Mouse (Mus musculus): Measurements from ENCODE around the gene Irx4. TPM values are rescaled to one million over a fixed set of nuclear protein-coding genes. Genes with fewer than 3 reads are reported as not detected.

Gene Irx4
- total RNA-seq (2017): not detected in 2 replicates

DNA sequence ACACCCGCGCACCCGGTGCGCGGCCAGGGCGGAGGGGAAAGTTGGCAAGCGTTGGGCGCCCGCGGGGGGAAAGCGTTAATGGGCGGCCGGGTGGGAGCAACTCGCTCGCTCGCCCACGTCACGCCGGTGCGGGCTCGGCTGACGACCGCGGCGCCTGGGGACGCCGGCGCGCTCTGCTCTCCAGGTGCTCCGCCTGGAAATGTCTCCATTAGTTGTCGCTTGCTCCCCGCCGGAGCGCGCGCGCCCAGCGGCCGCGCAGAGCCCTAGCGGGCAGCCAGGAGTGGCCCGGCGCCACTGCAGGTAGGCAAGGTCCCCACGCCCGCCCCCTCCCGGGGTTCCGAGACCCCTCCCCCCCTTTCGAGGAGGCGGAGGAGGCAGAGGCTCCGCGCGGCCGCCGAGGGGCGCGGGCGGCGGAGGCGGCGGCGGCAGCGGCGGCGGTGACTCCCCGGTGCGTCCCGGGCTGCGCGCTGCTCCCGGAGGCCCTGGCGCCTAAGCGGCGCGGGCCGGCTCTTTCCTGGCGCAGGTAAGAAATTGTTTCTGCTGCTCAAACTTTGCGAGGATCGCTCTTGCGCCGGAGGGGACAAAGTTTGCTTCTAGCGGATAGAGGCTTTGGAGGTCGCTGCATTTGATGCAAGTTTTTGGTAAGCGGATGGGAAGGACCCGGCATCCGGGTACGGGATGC is at the start of gene Irx4:
Irx4 (plus strand) TSS at position 126 of the 682 bp plus-strand sequence.
- ATAC-seq (replicated peaks in 1 of 2; ENCODE audit: insufficient read depth in 1 of 2, low FRiP score in 2 of 2, low TSS enrichment in 1 of 2, low read depth in 1 of 2, poor library complexity in 2 of 2, severe bottlenecking in 2 of 2): no peak

- ATAC-seq (replicated peaks in 1 of 2; ENCODE audit: insufficient read depth in 1 of 2, low FRiP score in 2 of 2, low TSS enrichment in 1 of 2, low read depth in 1 of 2, poor library complexity in 2 of 2, severe bottlenecking in 2 of 2): no peak
These were observed 46.0 kb upstream of the Irx4 start for GRCm38 (mm10) chr13:73214301-73214700.

DNA sequence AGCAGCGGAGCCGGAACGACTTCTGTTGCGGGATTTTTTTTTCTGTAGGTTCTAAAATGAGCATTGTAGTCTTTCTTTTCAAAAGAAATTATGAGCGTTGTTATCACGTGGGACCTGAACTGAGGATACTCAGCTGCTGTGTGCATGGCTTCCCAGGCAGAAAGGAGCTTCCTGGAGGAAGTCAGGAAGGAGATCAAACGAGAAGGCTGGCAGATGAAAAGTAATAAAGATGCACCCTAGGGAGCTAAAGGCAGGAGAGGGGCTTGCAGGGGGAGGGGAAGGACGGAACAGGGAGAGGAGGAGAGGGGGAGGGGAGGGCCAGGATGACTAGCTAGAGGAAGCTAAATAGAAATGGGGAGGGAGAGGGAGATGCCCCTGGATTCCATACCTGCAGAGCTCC is 23.8 kb upstream of the Irx4 start:
- ATAC-seq (replicated peaks in 1 of 2; ENCODE audit: insufficient read depth in 1 of 2, low FRiP score in 2 of 2, low TSS enrichment in 1 of 2, low read depth in 1 of 2, poor library complexity in 2 of 2, severe bottlenecking in 2 of 2): no peak

- no peak for ATAC-seq (replicated peaks in 1 of 2; ENCODE audit: insufficient read depth in 1 of 2, low FRiP score in 2 of 2, low TSS enrichment in 1 of 2, low read depth in 1 of 2, poor library complexity in 2 of 2, severe bottlenecking in 2 of 2)
These were observed 21.0 kb upstream of the Irx4 start for GRCm38 (mm10) chr13:73239191-73239746.

GRCm38 (mm10) chr13:73242556-73242955 is 17.7 kb upstream of the Irx4 start:
- no peak for ATAC-seq (replicated peaks in 1 of 2; ENCODE audit: insufficient read depth in 1 of 2, low FRiP score in 2 of 2, low TSS enrichment in 1 of 2, low read depth in 1 of 2, poor library complexity in 2 of 2, severe bottlenecking in 2 of 2)

GRCm38 (mm10) chr13:73246961-73247360 is 13.3 kb upstream of the Irx4 start:
- no peak for ATAC-seq (replicated peaks in 1 of 2; ENCODE audit: insufficient read depth in 1 of 2, low FRiP score in 2 of 2, low TSS enrichment in 1 of 2, low read depth in 1 of 2, poor library complexity in 2 of 2, severe bottlenecking in 2 of 2)

DNA sequence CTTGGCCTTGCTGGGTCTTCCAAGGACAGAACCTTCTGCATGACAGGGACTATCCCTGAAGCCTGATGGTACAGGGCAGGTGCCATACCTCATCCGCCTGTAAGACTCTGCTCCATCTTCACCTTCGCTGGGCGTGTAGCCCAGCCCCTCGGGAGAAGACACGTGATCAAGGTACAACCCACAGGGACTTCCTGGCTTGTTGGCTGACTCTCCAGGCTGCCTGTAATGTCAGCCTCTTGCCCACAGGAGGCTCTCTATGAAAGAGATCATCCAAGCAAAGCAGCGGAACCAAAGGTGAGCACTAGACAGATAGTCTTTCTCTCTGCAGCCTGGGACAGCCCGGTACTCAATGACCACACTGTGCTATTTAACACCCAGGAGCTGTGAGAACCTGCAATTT is 9.1 kb upstream of the Irx4 start:
- no peak for ATAC-seq (replicated peaks in 1 of 2; ENCODE audit: insufficient read depth in 1 of 2, low FRiP score in 2 of 2, low TSS enrichment in 1 of 2, low read depth in 1 of 2, poor library complexity in 2 of 2, severe bottlenecking in 2 of 2)

DNA sequence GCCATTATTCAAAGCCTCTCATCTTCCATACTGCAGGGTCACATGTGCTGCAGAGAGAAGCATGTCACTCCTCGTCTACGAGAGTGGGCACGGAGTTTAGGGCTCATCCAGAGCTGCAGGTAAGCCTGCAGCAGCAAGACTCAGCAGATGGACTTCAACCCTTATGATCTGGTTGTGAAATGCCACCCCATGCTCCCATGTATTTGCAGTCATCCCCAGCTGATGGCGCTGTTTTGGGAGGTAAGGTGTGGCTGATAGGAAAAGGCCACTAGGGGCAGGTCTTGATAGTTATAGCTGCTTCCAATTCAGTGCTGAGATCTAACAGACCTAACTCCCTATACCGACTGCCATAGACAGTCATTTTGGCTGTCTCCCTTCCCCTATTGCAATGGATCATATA is 8.3 kb upstream of the Irx4 start:
- ATAC-seq (replicated peaks in 1 of 2; ENCODE audit: insufficient read depth in 1 of 2, low FRiP score in 2 of 2, low TSS enrichment in 1 of 2, low read depth in 1 of 2, poor library complexity in 2 of 2, severe bottlenecking in 2 of 2): no peak

- no peak for ATAC-seq (replicated peaks in 1 of 2; ENCODE audit: insufficient read depth in 1 of 2, low FRiP score in 2 of 2, low TSS enrichment in 1 of 2, low read depth in 1 of 2, poor library complexity in 2 of 2, severe bottlenecking in 2 of 2)
These were observed 1.9 kb upstream of the Irx4 start for GRCm38 (mm10) chr13:73258415-73258814.

DNA sequence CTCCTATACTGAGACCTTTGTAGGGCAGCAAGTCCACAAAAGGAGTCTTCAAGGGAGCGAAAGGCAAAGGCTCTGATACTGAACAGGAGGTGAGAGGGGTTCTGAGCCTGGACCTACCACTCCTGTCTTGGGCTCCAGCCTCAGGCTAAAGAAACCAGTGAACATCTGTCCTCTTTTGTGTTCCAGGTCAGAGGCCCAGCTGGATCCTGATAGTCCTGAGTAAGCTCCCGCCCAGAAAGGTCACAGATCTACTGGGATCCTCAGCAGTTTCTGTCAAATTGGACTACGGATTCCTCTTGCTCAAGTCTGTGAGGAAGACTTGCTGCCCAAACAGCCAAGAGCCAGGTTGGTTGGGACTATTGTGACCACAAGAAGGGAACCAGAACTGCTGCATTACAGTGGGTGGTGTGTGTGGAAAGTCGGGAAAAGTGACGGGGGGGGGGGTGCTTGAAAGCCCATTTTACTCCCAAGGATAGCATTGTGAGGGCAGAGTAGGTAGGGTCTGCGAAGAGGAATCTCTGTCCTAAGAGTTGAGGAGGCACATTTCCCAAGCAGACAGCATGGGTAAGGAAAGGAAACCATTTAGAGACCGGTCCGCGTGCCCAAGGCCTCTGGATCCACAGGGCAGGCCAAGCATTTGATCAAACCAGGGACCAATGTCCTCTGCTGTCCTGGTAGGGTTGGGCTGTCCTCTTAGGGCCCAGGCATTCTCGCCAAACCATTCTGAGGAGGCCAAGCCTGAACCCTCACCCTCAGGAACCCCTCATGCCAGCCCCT is 514 bp upstream of the Irx4 start:
- ATAC-seq (replicated peaks in 1 of 2; ENCODE audit: insufficient read depth in 1 of 2, low FRiP score in 2 of 2, low TSS enrichment in 1 of 2, low read depth in 1 of 2, poor library complexity in 2 of 2, severe bottlenecking in 2 of 2): no peak

- no peak for ATAC-seq (replicated peaks in 1 of 2; ENCODE audit: insufficient read depth in 1 of 2, low FRiP score in 2 of 2, low TSS enrichment in 1 of 2, low read depth in 1 of 2, poor library complexity in 2 of 2, severe bottlenecking in 2 of 2)
These were observed 904 bp downstream of the Irx4 start for GRCm38 (mm10) chr13:73261036-73261730.

DNA sequence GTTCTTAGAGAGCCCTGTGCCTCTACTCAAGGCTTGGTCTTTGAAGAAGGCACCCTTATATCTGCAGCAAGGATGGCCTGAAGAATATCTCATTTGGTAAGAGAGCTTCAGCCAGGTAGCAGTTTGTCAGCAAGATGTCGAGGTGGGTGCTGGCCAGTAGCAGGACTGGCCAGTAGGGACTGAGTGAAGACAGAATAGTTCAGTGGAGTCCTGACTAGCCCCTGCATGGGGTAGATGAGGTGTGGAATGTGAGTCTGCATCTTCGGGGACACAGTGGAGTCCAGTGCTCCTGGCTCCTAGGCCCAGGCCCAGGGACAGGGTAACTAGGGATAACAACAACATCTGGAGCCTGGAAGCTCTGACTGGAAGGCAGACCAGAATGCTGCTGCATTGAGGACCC is 1.6 kb downstream of the Irx4 start:
- ATAC-seq (replicated peaks in 1 of 2; ENCODE audit: insufficient read depth in 1 of 2, low FRiP score in 2 of 2, low TSS enrichment in 1 of 2, low read depth in 1 of 2, poor library complexity in 2 of 2, severe bottlenecking in 2 of 2): no peak

DNA sequence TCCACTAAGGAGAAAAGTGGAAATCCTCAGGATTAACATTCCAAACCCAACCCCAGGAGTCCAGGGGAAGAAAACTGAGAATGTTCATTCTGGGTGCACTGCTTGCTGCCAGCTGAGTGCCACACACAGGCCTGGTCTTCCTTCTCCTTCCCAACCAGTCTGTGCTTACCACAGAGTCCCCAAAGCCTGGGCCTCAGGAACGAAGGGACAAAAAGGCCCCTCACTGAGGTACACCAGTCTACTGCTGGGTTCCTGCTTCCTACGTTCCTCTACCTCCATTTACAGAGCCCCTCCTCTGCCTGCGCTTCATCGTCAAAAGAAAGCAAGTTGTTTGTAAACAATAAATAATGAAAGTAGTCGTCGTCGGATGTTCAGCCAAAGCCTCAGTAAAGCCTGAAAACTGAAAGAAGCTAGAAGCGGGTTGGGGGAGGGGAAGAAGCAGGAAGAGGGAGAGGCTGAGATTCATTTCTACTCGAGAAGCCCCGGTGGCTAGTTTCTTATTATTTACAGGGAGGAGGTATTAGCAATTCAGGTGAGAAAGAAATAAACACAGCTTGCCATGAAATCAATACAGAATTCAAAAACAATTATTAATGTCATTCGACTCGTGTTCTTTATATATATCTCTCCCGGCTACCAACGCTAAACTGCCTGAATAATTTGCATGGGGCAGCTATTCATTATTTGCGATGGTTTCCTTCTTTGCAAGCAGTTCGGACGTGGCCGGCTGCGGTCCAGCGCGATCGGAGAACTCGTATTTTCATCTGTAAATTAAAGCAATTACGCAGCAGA is 2.3 kb downstream of the Irx4 start:
- ATAC-seq (replicated peaks in 1 of 2; ENCODE audit: insufficient read depth in 1 of 2, low FRiP score in 2 of 2, low TSS enrichment in 1 of 2, low read depth in 1 of 2, poor library complexity in 2 of 2, severe bottlenecking in 2 of 2): no peak

- no peak for ATAC-seq (replicated peaks in 1 of 2; ENCODE audit: insufficient read depth in 1 of 2, low FRiP score in 2 of 2, low TSS enrichment in 1 of 2, low read depth in 1 of 2, poor library complexity in 2 of 2, severe bottlenecking in 2 of 2)
These were observed 3.1 kb downstream of the Irx4 start for GRCm38 (mm10) chr13:73263128-73263971.

- ATAC-seq (replicated peaks in 1 of 2; ENCODE audit: insufficient read depth in 1 of 2, low FRiP score in 2 of 2, low TSS enrichment in 1 of 2, low read depth in 1 of 2, poor library complexity in 2 of 2, severe bottlenecking in 2 of 2): no peak
These were observed 4.0 kb downstream of the Irx4 start for GRCm38 (mm10) chr13:73264166-73264735.

- no peak for ATAC-seq (replicated peaks in 1 of 2; ENCODE audit: insufficient read depth in 1 of 2, low FRiP score in 2 of 2, low TSS enrichment in 1 of 2, low read depth in 1 of 2, poor library complexity in 2 of 2, severe bottlenecking in 2 of 2)
These were observed 4.6 kb downstream of the Irx4 start for GRCm38 (mm10) chr13:73264831-73265230.

Measured in hematopoietic stem cell, adult 5-6 weeks (primary cell).